Mouse (Mus musculus): ENCODE measurements around the gene Slc35c1. TPM values are rescaled to one million over a fixed set of nuclear protein-coding genes. Genes with fewer than 3 reads are reported as not detected.

Gene Slc35c1
- polyA plus RNA-seq (2012; rRNA removed) = 16.2 and 17.4 TPM in 2 replicates

GRCm38 (mm10) chr2:92459921-92460707 lies at the start of gene Slc35c1:
TSS of gene Slc35c1 (minus strand) at chr2:92460538.
- Histone ChIP-seq H3K27ac (ENCODE audit: insufficient read depth, low read length) (peak within 1 kb of the TSS; percentile 39), H3K4me3 (replicated peaks; ENCODE audit: insufficient read depth, low read depth, low read length) (peak within 1 kb of the TSS; percentile 69), H3K4me1 (ENCODE audit: control insufficient read depth, insufficient read depth, low read length) (peaks cover 14% of the 10 kb centered on the region; the same call in 1 of the 2 replicates), H3K27me3 (ENCODE audit: control insufficient read depth, insufficient read depth, low read length) (no peaks in the 10 kb centered on the region)
- peak; percentile 52 to 63 for DNase-seq
- TF ChIP-seq POLR2A (IDR thresholded peaks at IDR 0.05; ENCODE audit: borderline replicate concordance, insufficient read depth, low read length) = 0 out of 2 replicates have a peak, but pooled peaks have one; percentile 26
- TF ChIP-seq CTCF (IDR thresholded peaks at IDR 0.05; ENCODE audit: borderline replicate concordance, insufficient read depth, low read depth, low read length) = no peak
- WGBS = 2% methylated on average over 34 of the region's 34 CpGs

- H3K27me3 ChIP-seq (ENCODE audit: control insufficient read depth, insufficient read depth, low read length) = no peaks in the 10 kb centered on the region
Observed at GRCm38 (mm10) chr2:92505291-92505690, 45.0 kb upstream of the Slc35c1 start.

DNA sequence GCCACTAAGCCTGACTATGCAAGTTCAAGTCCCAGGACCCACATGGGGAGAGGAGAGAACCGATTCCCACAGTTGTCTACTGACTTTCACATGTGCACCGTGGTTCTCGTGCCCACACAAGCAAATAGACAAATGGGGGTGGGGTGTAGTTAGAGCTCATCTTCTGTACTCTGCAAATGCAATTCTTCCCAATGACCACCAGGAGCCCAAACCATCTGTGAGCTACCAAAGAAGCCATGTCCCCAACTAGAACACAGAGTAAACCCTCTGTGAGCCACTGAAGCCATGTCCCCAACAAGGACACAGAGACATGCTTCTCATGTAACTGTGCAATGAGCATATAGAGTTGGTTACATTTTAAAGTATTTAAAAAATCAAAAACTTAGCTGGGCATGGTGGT lies 43.1 kb upstream of the Slc35c1 start:
- Histone ChIP-seq H3K27me3 (ENCODE audit: control insufficient read depth, insufficient read depth, low read length) (no peaks in the 10 kb centered on the region), H3K4me1 (ENCODE audit: control insufficient read depth, insufficient read depth, low read length) (no peaks in the 10 kb centered on the region), H3K27ac (ENCODE audit: insufficient read depth, low read length) (no peak overlapping the region), H3K4me3 (replicated peaks; ENCODE audit: insufficient read depth, low read depth, low read length) (no peak overlapping the region)
- TF ChIP-seq CTCF (IDR thresholded peaks at IDR 0.05; ENCODE audit: borderline replicate concordance, insufficient read depth, low read depth, low read length) = no peak
- TF ChIP-seq POLR2A (IDR thresholded peaks at IDR 0.05; ENCODE audit: borderline replicate concordance, insufficient read depth, low read length) = no peak
- DNase-seq = no peak
- 86% methylated on average over 3 of the region's 3 CpGs for WGBS

More at GRCm38 (mm10) chr2:92505291-92505690, 45.0 kb upstream of the Slc35c1 start:
- Histone ChIP-seq H3K4me1 (ENCODE audit: control insufficient read depth, insufficient read depth, low read length) (no peaks in the 10 kb centered on the region), H3K4me3 (replicated peaks; ENCODE audit: insufficient read depth, low read depth, low read length) (no peak overlapping the region), H3K27ac (ENCODE audit: insufficient read depth, low read length) (no peak overlapping the region)
- TF ChIP-seq POLR2A (IDR thresholded peaks at IDR 0.05; ENCODE audit: borderline replicate concordance, insufficient read depth, low read length) (no peak), CTCF (IDR thresholded peaks at IDR 0.05; ENCODE audit: borderline replicate concordance, insufficient read depth, low read depth, low read length) (no peak)
- no peak for DNase-seq
- 86% methylated on average over 7 of the region's 7 CpGs for WGBS

- Histone ChIP-seq H3K27me3 (ENCODE audit: control insufficient read depth, insufficient read depth, low read length) (no peaks in the 10 kb centered on the region), H3K27ac (ENCODE audit: insufficient read depth, low read length) (no peak overlapping the region), H3K4me1 (ENCODE audit: control insufficient read depth, insufficient read depth, low read length) (peaks cover 3% of the 10 kb centered on the region; the same call in 1 of the 2 replicates), H3K4me3 (replicated peaks; ENCODE audit: insufficient read depth, low read depth, low read length) (no peak overlapping the region)
- TF ChIP-seq CTCF (IDR thresholded peaks at IDR 0.05; ENCODE audit: borderline replicate concordance, insufficient read depth, low read depth, low read length) = no peak
- no peak for TF ChIP-seq POLR2A (IDR thresholded peaks at IDR 0.05; ENCODE audit: borderline replicate concordance, insufficient read depth, low read length)
- DNase-seq = no peak
- WGBS = 73% methylated on average over 3 of the region's 3 CpGs
Observed at GRCm38 (mm10) chr2:92499701-92500322, 39.5 kb upstream of the Slc35c1 start.

DNA sequence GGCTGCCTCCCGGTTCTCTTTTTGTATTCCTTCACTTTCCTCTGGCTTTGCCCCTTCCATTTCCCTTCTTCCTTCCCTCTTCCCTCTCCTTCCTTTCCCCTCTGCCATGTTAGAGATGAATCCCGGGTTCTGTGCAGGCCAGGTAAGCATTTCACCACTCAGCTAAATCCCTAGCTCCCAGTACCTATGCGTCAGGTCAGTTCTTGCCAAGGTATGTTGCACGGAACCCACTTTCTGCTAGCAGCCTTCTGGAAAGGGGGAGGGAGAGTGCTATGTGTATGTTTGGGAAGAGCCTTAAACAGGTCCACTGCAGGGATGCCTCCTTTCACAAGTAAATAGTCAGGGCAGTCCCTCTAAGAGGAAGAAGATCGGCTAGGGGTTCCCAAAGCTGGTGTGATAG lies 36.8 kb upstream of the Slc35c1 start:
- no peak overlapping the region for H3K4me3 ChIP-seq (replicated peaks; ENCODE audit: insufficient read depth, low read depth, low read length)
- peaks cover 20% of the 10 kb centered on the region for H3K4me1 ChIP-seq (ENCODE audit: control insufficient read depth, insufficient read depth, low read length)
- 79% methylated on average over 5 of the region's 5 CpGs for WGBS
- no peak for DNase-seq
- no peaks in the 10 kb centered on the region for H3K27me3 ChIP-seq (ENCODE audit: control insufficient read depth, insufficient read depth, low read length)
- TF ChIP-seq CTCF (IDR thresholded peaks at IDR 0.05; ENCODE audit: borderline replicate concordance, insufficient read depth, low read depth, low read length) (no peak), POLR2A (IDR thresholded peaks at IDR 0.05; ENCODE audit: borderline replicate concordance, insufficient read depth, low read length) (no peak)
- H3K27ac ChIP-seq (ENCODE audit: insufficient read depth, low read length) = no peak overlapping the region

DNA sequence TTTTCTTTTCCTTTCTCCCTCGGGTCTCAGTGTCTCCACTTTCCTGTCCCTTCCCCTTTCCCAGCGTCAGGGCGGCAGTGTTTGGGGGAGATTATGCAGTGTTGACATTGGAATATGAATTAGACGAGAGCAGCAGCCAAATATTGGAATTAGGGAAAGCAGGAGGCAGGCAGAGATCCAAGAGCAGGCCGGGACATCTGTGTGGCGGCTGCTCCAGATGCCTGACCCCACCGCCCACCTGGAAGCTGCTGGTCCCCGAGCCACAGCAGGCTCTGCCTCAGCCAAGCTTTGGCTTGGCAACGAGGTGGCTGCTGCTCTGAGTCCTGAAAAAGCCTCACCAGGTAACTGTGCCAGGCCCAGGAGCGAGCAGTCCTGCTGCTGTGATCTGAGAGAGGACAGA lies 36.3 kb upstream of the Slc35c1 start:
- no peak overlapping the region for H3K27ac ChIP-seq (ENCODE audit: insufficient read depth, low read length)
- H3K27me3 ChIP-seq (ENCODE audit: control insufficient read depth, insufficient read depth, low read length) = no peaks in the 10 kb centered on the region

DNA sequence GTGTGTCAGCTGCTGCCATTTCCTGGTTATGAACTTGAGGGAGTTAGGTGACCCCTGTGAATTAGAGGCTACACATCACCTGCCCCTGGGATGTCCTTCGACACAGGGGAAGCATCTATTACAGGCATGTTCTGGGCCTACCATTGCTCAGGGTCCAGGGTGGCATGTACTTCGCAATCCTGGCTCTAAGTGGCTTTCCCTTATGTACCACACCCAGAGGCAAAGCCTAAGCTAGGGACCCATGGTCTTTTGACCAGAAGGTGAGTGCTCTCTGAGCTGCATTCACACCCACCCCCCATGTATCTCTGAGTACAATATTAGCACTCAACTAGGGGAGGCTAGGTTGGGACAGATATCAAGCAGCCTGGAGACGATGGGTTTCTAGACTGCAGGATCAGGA lies 34.6 kb upstream of the Slc35c1 start:
- WGBS = 98% methylated on average over 3 of the region's 3 CpGs
- Histone ChIP-seq H3K27me3 (ENCODE audit: control insufficient read depth, insufficient read depth, low read length) (no peaks in the 10 kb centered on the region), H3K4me3 (replicated peaks; ENCODE audit: insufficient read depth, low read depth, low read length) (no peak overlapping the region), H3K27ac (ENCODE audit: insufficient read depth, low read length) (no peak overlapping the region), H3K4me1 (ENCODE audit: control insufficient read depth, insufficient read depth, low read length) (peaks cover 38% of the 10 kb centered on the region)
- DNase-seq = no peak
- no peak for TF ChIP-seq CTCF (IDR thresholded peaks at IDR 0.05; ENCODE audit: borderline replicate concordance, insufficient read depth, low read depth, low read length)

More for the DNA sequence above, 36.3 kb upstream of the Slc35c1 start:
- WGBS = 44% methylated on average over 10 of the region's 10 CpGs
- no peak for TF ChIP-seq POLR2A (IDR thresholded peaks at IDR 0.05; ENCODE audit: borderline replicate concordance, insufficient read depth, low read length)
- no peak for TF ChIP-seq CTCF (IDR thresholded peaks at IDR 0.05; ENCODE audit: borderline replicate concordance, insufficient read depth, low read depth, low read length)
- no peak for DNase-seq
- H3K4me1 ChIP-seq (ENCODE audit: control insufficient read depth, insufficient read depth, low read length) = peaks cover 24% of the 10 kb centered on the region
- H3K4me3 ChIP-seq (replicated peaks; ENCODE audit: insufficient read depth, low read depth, low read length) = no peak overlapping the region

DNA sequence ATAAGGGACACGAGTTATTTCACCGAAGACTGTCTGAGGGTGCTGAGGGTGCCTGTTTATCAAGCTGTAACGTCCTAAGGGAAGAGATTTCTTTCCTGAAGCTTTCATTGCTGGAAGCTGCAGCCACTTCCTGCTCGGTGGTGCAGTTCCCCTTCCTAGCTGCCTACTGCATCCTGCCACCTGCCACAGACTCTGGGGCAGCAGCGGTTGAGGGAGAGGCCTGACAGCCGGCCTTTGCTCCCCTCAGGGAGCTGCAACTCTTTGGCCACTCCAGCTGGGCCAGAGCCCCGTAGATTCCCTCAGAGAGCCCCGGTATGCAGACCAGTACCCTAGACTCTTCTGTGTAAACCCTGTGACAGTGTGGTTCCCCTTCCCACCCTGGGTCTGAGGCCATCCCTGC lies 34.1 kb upstream of the Slc35c1 start:
- no peak for DNase-seq
- WGBS = 38% methylated on average over 8 of the region's 8 CpGs
- Histone ChIP-seq H3K4me1 (ENCODE audit: control insufficient read depth, insufficient read depth, low read length) (peaks cover 38% of the 10 kb centered on the region), H3K27ac (ENCODE audit: insufficient read depth, low read length) (no peak overlapping the region), H3K4me3 (replicated peaks; ENCODE audit: insufficient read depth, low read depth, low read length) (no peak overlapping the region), H3K27me3 (ENCODE audit: control insufficient read depth, insufficient read depth, low read length) (no peaks in the 10 kb centered on the region)
- TF ChIP-seq CTCF (IDR thresholded peaks at IDR 0.05; ENCODE audit: borderline replicate concordance, insufficient read depth, low read depth, low read length) (no peak), POLR2A (IDR thresholded peaks at IDR 0.05; ENCODE audit: borderline replicate concordance, insufficient read depth, low read length) (no peak)

All from cerebellum, adult 2 months (tissue).